Mouse (Mus musculus) lung, adult 2 months (tissue): ENCODE measurements around the gene Tbcel. TPM values are rescaled to one million over a fixed set of nuclear protein-coding genes. Genes with fewer than 3 reads are reported as not detected.
A peak's percentile ranks its signal among the peaks of the same experiment; 100 is the strongest.

Experiments
- DNase-seq: peaks from one replicate; pipeline ENCODE4 v3.0.0; 2022
- H3K4me1 ChIP-seq: fragments of 200-500 bp; 2 replicates; pipeline ENCODE4 v1.6.1; 2011; ENCODE audit warnings: low read length; ENCODE audit not compliant: control insufficient read depth, insufficient read depth
- H3K4me3 ChIP-seq: fragments of 200-500 bp; replicated peaks from 2 replicates; pipeline ENCODE3; 2011; ENCODE audit warnings: low read depth, mild to moderate bottlenecking, control low read depth, low read length; ENCODE audit errors: extremely low read depth
- CTCF ChIP-seq: fragments of 200-500 bp; IDR thresholded peaks from 2 replicates; pipeline ENCODE4 v1.5.1; 2011; ENCODE audit warnings: mild to moderate bottlenecking, low read length, control low read depth; ENCODE audit not compliant: insufficient read depth
- POLR2A ChIP-seq: fragments of 200-500 bp; IDR thresholded peaks from 2 replicates; pipeline ENCODE4 v1.6.1; 2011; ENCODE audit warnings: low read depth, mild to moderate bottlenecking, control low read depth, low read length, borderline replicate concordance; ENCODE audit errors: extremely low read depth
- whole genome bisulfite sequencing: fragments of 180-500 bp; shearing (Covaris S2); methylation state at CpG from one replicate; pipeline ENCODE4 v1.1.7; 2018; 5-methylcytosine and 5-hydroxymethylcytosine counted together
- polyA plus RNA-seq: library from polyadenylated mRNA; depleted of rRNA; stranded (reverse); fragments of >200 nt; gene quantifications from 2 replicates; pipeline ENCODE4 v1.2.3, GENCODE M21; 2012

The Tbcel gene
- polyA plus RNA-seq, 1 experiment = 19.9 TPM

DNA sequence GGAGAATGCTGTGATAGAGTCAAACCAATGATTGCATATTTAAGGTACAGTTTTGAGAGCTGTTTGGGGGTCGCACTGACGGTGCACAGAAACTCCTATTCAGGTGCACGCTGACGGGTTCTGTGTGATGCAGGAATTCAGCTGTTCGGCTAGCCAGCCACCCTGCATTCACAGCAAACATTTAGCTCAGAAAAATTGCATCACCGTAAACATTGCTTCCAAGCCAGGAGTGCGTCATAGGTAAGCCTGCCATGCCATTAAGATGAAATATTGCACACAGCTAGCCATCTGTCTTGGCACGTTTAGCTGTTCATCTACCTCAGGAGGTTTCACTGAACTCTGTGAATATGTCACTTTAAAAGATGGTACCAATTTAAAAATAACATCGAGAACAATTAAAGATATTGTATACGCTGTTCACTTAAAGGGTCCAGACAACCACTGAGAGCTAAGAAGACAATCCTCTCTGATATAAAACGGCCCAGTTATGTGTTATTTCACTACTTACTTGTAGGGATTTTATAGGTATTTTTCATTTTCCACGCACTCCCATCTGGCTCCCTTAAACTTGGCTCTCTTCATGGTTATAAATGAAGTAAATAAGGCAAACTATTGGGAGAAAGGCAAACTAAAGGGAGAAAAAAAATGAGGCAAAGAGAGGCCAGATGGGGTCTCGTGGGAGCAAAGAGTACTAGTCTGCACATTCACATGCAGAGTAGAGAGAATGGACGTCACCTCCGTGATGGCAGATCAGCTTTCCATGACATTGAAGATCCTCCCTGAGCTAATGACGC is 16.8 kb downstream of the Tbcel start:
- Histone ChIP-seq H3K4me1 (no peaks in the 10 kb centered on the region), H3K4me3 (no peak overlapping the region)
- 79% methylated on average over 16 of the region's 16 CpGs for WGBS
- no peak for DNase-seq
- TF ChIP-seq POLR2A (no peak), CTCF (no peak)

DNA sequence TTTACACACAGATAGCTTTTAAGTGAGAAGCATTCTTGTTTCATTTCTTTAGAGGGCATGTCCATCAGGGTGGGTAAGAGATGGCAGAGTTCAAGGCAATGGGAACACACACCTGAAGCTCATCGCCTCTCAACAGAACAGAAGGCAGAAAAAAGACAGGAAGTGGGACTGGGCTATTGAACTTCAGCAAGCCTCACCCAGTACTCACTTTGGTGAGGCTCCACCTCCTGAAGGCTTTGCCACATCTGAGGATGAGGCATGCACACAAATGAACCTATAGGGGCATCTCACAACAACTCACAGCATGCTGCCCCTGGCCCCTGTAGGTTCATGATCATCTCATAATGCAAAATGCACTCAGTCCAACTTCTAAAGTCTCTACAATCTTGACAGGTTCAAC is 19.5 kb downstream of the Tbcel start:
- Histone ChIP-seq H3K4me1 (no peaks in the 10 kb centered on the region), H3K4me3 (no peak overlapping the region)
- TF ChIP-seq CTCF = no peak
- TF ChIP-seq POLR2A = no peak
- 88% methylated on average over 1 of the region's 1 CpGs for WGBS
- DNase-seq = no peak

DNA sequence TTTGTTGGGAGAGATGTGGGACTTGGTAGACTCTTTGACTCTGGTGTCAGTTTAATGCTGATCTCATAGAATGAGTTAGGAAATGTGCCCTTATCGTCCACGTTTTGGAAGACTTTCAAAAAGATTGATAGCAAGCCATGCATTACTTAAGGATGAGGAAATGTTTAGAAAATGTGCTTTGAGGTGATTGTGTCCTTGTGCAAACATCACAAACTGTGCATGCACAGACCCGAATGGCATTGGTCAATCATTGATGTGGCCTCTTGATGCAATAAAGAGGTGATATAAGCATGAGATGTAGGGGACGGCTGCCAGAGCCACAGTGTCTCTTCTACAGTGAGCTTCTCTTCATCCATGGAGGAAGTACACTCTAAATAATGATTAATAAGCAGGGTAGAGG is 20.7 kb downstream of the Tbcel start:
- DNase-seq = no peak
- Histone ChIP-seq H3K4me3 (no peak overlapping the region), H3K4me1 (no peaks in the 10 kb centered on the region)
- no peak for TF ChIP-seq POLR2A
- TF ChIP-seq CTCF = no peak
- WGBS = 23% methylated on average over 4 of the region's 4 CpGs

DNA sequence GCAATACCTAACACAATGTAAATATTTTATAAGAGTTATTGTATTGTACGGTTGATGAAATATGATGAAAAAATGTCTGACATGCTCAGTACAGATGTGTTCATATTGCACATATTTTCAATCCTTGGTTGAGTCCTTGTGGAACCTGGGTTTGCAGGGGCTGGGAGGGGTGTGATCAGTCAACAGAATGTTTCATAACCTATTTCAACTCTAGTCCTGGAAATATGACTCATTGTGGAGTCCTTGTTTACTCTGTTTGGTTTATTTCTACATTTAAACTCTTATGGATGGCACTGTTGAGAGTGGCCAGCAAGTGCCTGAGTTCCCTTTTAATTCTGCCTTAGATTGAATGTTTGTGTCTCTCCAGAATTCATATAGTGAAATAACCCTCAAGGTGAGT is 22.9 kb downstream of the Tbcel start:
- no peak for DNase-seq
- Histone ChIP-seq H3K4me3 (no peak overlapping the region), H3K4me1 (no peaks in the 10 kb centered on the region)
- WGBS = 73% methylated on average over 1 of the region's 1 CpGs
- TF ChIP-seq CTCF (no peak), POLR2A (no peak)

DNA sequence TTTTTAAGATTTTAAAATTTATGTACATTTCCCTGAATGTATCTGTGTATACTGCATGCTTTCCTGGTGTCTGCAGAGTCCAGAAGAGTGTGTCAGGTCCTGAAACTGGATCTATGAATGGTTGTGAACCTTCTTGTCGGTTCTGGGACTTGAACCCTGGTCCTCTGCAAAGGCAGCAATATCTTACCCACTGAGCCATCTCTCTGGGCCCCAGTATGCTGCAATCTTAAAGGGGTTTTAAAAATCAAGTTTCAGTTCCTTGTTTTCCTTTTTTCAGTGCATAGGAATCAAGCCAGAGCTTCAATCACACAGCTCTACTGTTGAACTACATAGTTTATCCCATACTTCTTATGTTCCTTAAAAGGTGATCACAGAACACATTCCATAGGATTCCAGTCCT is 24.7 kb downstream of the Tbcel start:
- H3K4me1 ChIP-seq = no peaks in the 10 kb centered on the region
- DNase-seq = no peak
- TF ChIP-seq CTCF (no peak), POLR2A (no peak)
- H3K4me3 ChIP-seq = no peak overlapping the region
- WGBS = 86% methylated on average over 1 of the region's 1 CpGs

DNA sequence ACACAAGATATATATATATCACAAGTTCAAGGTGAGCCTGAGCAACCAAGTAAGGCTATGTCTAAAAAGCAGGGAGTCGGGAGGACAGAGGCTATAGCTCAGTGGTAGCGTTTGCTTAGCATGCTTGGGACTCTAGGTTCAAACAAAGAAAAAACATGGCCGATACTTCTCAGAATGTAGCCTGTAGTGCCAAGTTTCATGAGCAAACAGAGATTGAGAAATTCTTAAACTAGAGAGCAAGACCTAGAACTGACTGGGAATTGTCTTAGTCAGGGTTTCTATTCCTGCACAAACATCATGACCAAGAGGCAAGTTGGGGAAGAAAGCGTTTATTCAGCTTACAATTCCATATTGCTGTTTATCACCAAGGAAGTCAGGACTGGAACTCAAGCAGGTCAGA is 31.4 kb downstream of the Tbcel start:
- no peak for TF ChIP-seq CTCF
- no peak for TF ChIP-seq POLR2A
- WGBS = 56% methylated on average over 4 of the region's 4 CpGs
- H3K4me1 ChIP-seq = peaks cover 3% of the 10 kb centered on the region
- no peak for DNase-seq
- no peak overlapping the region for H3K4me3 ChIP-seq

GRCm38 (mm10) chr9:42474244-42474643 is 33.4 kb downstream of the Tbcel start:
- Histone ChIP-seq H3K4me3 (no peak overlapping the region), H3K4me1 (peaks cover 11% of the 10 kb centered on the region)
- DNase-seq = no peak
- TF ChIP-seq CTCF (no peak), POLR2A (no peak)
- 80% methylated on average over 8 of the region's 8 CpGs for WGBS

GRCm38 (mm10) chr9:42471921-42472747 is 35.5 kb downstream of the Tbcel start:
- TF ChIP-seq POLR2A = 0 out of 2 replicates have a peak, but pooled peaks have one; percentile 31
- TF ChIP-seq CTCF = no peak
- WGBS = 7% methylated on average over 49 of the region's 49 CpGs
- H3K4me1 ChIP-seq = peaks cover 11% of the 10 kb centered on the region
- peak; percentile 87 for DNase-seq
- peak overlapping the region; percentile 72 for H3K4me3 ChIP-seq

DNA sequence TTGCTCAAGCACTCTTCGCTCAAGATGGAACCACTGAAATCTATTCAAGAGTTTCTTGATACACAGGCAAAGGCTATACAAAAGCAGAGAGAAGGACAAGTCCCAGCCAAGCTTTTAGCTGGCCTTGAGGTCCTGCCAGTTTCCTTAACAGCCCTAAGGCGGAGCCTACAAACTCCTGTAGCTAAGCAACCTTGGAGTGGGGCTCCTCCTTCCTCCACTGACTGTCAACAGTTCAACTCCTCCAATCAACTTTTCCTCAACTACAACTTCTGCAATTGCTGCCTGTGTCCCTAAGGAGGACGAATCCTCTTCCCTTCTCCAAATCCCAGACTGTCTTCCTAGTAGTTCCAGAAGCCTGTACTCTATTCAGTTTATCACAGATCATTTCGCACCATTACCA is 36.4 kb downstream of the Tbcel start:
- TF ChIP-seq POLR2A = no peak
- no peak for TF ChIP-seq CTCF
- Histone ChIP-seq H3K4me1 (peaks cover 15% of the 10 kb centered on the region), H3K4me3 (peak overlapping the region; percentile 72)
- WGBS = 22% methylated on average over 4 of the region's 4 CpGs
- peak; percentile 52 for DNase-seq
